Mouse (Mus musculus): ENCODE measurements around the gene Rnf43. TPM values are rescaled to one million over a fixed set of nuclear protein-coding genes. Genes with fewer than 3 reads are reported as not detected.

The Rnf43 gene
- polyA plus RNA-seq, 1 experiment from 2014 or later, result 9.2 TPM

DNA sequence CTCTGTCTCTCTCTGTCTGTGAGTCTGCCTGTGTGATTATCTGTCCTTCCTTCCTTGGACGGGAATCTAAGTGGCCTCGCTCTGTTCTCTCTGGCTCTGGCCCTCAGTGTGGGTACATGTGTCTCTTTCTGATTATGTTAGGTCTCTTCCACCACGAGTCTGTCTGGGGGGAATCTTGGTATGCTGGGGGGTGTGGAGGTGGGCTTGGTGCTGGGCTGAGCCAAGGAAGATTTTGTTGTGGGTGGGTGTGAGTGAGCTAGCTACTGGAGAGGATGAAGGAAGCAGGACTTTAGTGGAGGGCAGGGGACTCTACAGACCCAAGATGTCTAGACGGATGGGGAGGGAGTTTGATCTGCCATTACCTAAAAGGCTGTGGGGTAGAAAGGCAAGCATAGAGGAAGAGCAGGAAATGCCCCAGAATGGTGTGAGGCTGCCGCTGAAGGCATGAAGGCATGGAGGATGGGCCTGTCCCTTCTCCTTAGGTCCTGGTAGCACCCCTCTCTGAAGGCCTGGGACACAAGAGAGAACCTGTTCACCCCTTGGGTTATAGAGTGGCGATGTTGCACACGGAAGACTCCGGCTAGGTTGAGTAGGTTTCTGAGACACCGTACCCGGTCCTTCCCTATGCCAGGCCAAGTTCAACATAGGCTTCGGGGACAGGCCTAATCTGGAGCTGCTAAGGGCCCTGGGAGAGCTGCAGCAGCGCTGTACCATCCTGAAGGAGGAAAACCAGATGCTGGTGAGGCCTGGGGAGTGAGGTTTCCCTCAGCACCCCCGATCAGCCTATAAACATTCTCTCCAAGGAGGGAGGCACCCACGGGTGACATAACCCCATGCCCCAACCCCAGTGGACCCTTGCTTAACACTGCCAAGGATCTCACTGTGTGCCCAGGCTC lies 99.5 kb downstream of the Rnf43 start:
- WGBS, result 70% methylated on average over 14 of the region's 14 CpGs
- H3K9ac ChIP-seq, result no peak overlapping the region
- ATAC-seq (ENCODE audit: insufficient number of reproducible peaks, low FRiP score, low TSS enrichment, low read depth), result no peak
- peaks cover 25% of the 10 kb centered on the region for H3K4me1 ChIP-seq
- no peak overlapping the region for H3K4me2 ChIP-seq (replicated peaks)
- no peaks in the 10 kb centered on the region for H3K9me3 ChIP-seq (replicated peaks)
- no peak overlapping the region for H3K27ac ChIP-seq (replicated peaks)
- peaks cover 81% of the 10 kb centered on the region for H3K27me3 ChIP-seq
- H3K36me3 ChIP-seq, result no peaks in the 10 kb centered on the region
- H3K4me3 ChIP-seq (replicated peaks), result no peak overlapping the region

DNA sequence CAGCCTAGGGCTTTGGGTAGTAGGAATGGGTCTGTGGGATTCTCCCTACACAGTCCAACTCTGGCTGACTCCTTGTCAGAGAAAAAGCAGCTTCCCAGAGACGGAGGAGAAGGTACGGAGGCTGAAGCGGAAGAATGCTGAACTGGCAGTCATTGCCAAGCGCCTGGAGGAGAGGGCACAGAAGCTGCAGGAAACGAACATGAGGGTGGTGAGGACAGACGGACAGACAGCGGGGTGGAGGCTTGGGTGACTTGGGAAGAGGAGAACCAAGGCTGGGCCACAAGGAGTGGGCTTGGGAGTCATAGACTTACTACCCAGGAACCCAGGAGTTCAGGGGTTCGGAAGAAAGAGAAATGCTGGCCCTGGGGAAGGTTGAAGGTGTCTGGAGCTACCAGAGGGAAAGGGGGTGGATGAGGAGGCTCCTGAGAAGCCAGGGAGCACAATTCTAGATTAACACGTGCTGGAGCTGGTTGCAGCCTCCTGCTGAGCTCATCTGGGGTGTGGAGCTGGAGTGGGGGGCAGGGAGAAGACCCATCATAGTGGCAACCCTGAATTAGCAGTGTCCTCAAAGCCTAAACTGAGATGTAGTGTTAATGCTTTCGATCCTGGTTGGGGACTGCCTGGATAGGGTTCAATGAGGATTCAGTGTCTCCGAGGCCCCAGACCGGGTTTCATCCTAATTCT lies 100.3 kb downstream of the Rnf43 start:
- Histone ChIP-seq H3K9ac (no peak overlapping the region), H3K36me3 (no peaks in the 10 kb centered on the region), H3K27me3 (peaks cover 81% of the 10 kb centered on the region), H3K4me3 (replicated peaks) (peak overlapping the region; percentile 50; the same call in 1 of the 2 replicates), H3K27ac (replicated peaks) (no peak overlapping the region), H3K9me3 (replicated peaks) (no peaks in the 10 kb centered on the region), H3K4me2 (replicated peaks) (0 out of 2 replicates have a peak overlapping the region, but pooled peaks have one; percentile 91), H3K4me1 (peaks cover 25% of the 10 kb centered on the region)
- 42% methylated on average over 12 of the region's 12 CpGs for WGBS
- ATAC-seq (ENCODE audit: insufficient number of reproducible peaks, low FRiP score, low TSS enrichment, low read depth), result no peak

GRCm38 (mm10) chr11:87763511-87763987 lies 101.0 kb downstream of the Rnf43 start:
- Histone ChIP-seq H3K27ac (replicated peaks) (no peak overlapping the region), H3K9me3 (replicated peaks) (no peaks in the 10 kb centered on the region), H3K27me3 (peaks cover 81% of the 10 kb centered on the region), H3K4me2 (replicated peaks) (peak overlapping the region; percentile 91), H3K4me1 (peaks cover 25% of the 10 kb centered on the region), H3K36me3 (no peaks in the 10 kb centered on the region), H3K9ac (peak overlapping the region; percentile 33; the same call in 1 of the 2 replicates), H3K4me3 (replicated peaks) (peak overlapping the region; percentile 50)
- WGBS, result 3% methylated on average over 17 of the region's 17 CpGs
- 0 out of 2 replicates have a peak, but pooled peaks have one; percentile 2 for ATAC-seq (ENCODE audit: insufficient number of reproducible peaks, low FRiP score, low TSS enrichment, low read depth)

- H3K27ac ChIP-seq (replicated peaks), result no peak overlapping the region
- H3K27me3 ChIP-seq, result peaks cover 78% of the 10 kb centered on the region
- no peaks in the 10 kb centered on the region for H3K36me3 ChIP-seq
- H3K4me3 ChIP-seq (replicated peaks), result peak overlapping the region; percentile 50
- under 1% methylated on average over 65 of the region's 65 CpGs for WGBS
- peak; percentile 52 for ATAC-seq (ENCODE audit: insufficient number of reproducible peaks, low FRiP score, low TSS enrichment, low read depth)
- H3K4me1 ChIP-seq, result peaks cover 25% of the 10 kb centered on the region
- peak overlapping the region; percentile 91 for H3K4me2 ChIP-seq (replicated peaks)
- H3K9ac ChIP-seq, result peak overlapping the region; percentile 33
- no peaks in the 10 kb centered on the region for H3K9me3 ChIP-seq (replicated peaks)
Observed at GRCm38 (mm10) chr11:87763988-87764876, 101.7 kb downstream of the Rnf43 start.

DNA sequence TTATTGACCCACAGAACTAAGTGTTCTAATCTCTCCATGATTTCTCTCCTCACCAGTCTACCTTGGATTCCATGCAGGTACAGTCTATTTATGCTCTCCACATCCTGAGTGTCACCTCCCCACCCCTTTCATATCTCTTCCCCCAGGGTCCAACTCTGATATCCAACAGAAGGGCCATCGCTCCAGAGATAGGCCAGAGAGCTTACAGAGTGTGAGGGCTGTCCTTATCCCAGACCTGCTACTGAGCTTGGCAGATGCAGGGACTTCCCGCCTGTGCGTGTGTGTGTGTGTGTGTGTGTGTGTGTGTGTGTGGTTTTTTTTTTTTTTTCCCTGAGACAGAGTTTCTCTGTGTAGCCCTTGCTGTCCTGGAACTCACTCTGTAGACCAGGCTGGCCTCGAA lies 106.2 kb downstream of the Rnf43 start:
- H3K4me2 ChIP-seq (replicated peaks), result no peak overlapping the region
- WGBS, result 93% methylated on average over 4 of the region's 4 CpGs
- H3K9ac ChIP-seq, result no peak overlapping the region
- no peak overlapping the region for H3K27ac ChIP-seq (replicated peaks)
- H3K9me3 ChIP-seq (replicated peaks), result no peaks in the 10 kb centered on the region
- no peak for ATAC-seq (ENCODE audit: insufficient number of reproducible peaks, low FRiP score, low TSS enrichment, low read depth)
- peaks cover 12% of the 10 kb centered on the region for H3K4me1 ChIP-seq
- peaks cover 33% of the 10 kb centered on the region for H3K27me3 ChIP-seq
- no peak overlapping the region for H3K4me3 ChIP-seq (replicated peaks)
- H3K36me3 ChIP-seq, result no peaks in the 10 kb centered on the region

DNA sequence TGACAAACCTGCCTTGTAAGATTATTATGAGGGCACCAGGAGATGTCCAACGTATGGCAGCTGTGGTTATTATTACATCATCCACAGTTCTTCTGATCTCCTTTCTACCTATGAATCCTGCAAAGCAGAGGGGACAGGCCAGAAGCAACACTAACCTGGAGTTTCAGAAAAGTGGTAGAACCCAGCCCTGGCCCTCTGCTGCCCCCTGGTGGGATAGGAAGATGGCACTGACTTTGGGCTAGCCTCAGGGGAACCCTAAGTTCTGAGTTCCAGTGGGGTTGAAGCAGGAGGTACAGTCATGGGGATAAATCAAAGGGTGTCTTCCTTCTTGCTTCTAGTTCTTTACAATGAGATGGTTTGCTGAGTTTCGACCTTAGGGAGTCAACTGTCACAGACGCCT lies 108.5 kb downstream of the Rnf43 start:
- Histone ChIP-seq H3K9ac (no peak overlapping the region), H3K36me3 (no peaks in the 10 kb centered on the region), H3K4me3 (replicated peaks) (no peak overlapping the region), H3K9me3 (replicated peaks) (no peaks in the 10 kb centered on the region), H3K27ac (replicated peaks) (no peak overlapping the region), H3K27me3 (peaks cover 11% of the 10 kb centered on the region; the same call in 1 of the 2 replicates), H3K4me1 (no peaks in the 10 kb centered on the region), H3K4me2 (replicated peaks) (no peak overlapping the region)
- 62% methylated on average over 3 of the region's 3 CpGs for WGBS
- no peak for ATAC-seq (ENCODE audit: insufficient number of reproducible peaks, low FRiP score, low TSS enrichment, low read depth)

- Histone ChIP-seq H3K36me3 (no peaks in the 10 kb centered on the region), H3K4me1 (peaks cover 2% of the 10 kb centered on the region), H3K9ac (no peak overlapping the region), H3K4me3 (replicated peaks) (no peak overlapping the region), H3K27ac (replicated peaks) (no peak overlapping the region), H3K4me2 (replicated peaks) (no peak overlapping the region), H3K9me3 (replicated peaks) (no peaks in the 10 kb centered on the region), H3K27me3 (no peaks in the 10 kb centered on the region)
- 86% methylated on average over 3 of the region's 3 CpGs for WGBS
- ATAC-seq (ENCODE audit: insufficient number of reproducible peaks, low FRiP score, low TSS enrichment, low read depth), result no peak
Observed at GRCm38 (mm10) chr11:87772354-87772753, 109.8 kb downstream of the Rnf43 start.

DNA sequence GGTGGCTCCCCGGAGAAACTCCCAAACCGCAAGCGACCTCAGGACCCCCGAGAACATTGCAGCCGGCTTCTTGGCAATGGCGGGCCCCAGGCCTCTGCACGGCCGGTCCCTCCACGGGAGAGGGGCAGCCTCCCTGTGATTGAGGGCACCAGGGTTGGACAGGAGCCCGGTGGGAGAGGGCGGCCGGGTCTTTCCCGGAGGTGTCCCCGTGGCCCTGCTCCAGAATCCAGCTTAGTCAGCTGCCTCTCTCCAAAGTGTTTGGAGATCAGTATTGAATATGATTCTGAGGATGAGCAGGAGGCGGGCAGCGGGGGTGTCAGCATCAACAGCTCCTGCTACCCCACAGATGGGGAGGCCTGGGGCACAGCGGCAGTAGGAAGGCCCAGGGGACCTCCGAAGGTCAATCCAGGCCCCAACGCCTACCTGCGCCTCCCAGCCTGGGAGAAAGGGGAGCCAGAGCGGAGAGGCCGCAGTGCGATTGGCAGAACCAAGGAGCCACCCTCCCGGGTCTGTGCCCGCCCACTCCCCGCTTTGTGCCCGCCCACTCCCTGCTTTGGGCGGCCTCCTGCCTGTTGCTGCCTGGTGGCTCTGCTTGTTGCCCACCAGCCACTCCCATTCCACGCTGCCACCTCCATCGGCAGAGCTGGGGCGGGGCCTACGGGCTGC lies 115.7 kb downstream of the Rnf43 start:
- no peaks in the 10 kb centered on the region for H3K9me3 ChIP-seq (replicated peaks)
- H3K27me3 ChIP-seq, result 0 out of 2 replicates have a peak, but pooled peaks cover 4% of the 10 kb centered on the region
- peak overlapping the region; percentile 39; the same call in 1 of the 2 replicates for H3K27ac ChIP-seq (replicated peaks)
- peak overlapping the region; percentile 54 for H3K9ac ChIP-seq
- peak overlapping the region; percentile 87 for H3K4me2 ChIP-seq (replicated peaks)
- peak; percentile 87 for ATAC-seq (ENCODE audit: insufficient number of reproducible peaks, low FRiP score, low TSS enrichment, low read depth)
- H3K4me3 ChIP-seq (replicated peaks), result peak overlapping the region; percentile 50
- peaks cover 20% of the 10 kb centered on the region for H3K4me1 ChIP-seq
- no peaks in the 10 kb centered on the region for H3K36me3 ChIP-seq
- WGBS, result 3% methylated on average over 32 of the region's 32 CpGs

DNA sequence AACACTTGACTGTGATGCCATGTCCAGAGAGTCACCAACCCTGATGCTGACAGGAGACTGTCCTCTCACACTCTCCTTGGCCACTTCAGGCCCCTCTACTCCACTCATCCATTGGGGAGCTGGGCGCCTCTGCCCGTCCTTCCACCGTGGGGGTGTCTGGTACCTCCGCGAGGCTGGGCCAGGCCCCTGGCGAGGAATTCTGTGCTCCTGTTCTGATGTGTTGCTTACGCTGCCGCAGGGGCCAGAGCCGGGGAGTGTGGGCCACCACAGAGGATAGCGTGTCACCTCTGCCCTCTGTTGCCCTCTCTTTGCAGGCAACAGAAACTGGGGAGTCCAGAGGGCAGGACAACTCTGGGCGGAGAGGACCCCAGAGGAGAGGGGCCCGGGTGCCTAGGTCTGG lies 116.4 kb downstream of the Rnf43 start:
- peak overlapping the region; percentile 50 for H3K4me3 ChIP-seq (replicated peaks)
- peaks cover 20% of the 10 kb centered on the region for H3K4me1 ChIP-seq
- 0 out of 2 replicates have a peak, but pooled peaks cover 4% of the 10 kb centered on the region for H3K27me3 ChIP-seq
- WGBS, result 34% methylated on average over 12 of the region's 12 CpGs
- H3K27ac ChIP-seq (replicated peaks), result no peak overlapping the region
- H3K4me2 ChIP-seq (replicated peaks), result peak overlapping the region; percentile 87
- H3K9ac ChIP-seq, result no peak overlapping the region
- H3K9me3 ChIP-seq (replicated peaks), result no peaks in the 10 kb centered on the region
- ATAC-seq (ENCODE audit: insufficient number of reproducible peaks, low FRiP score, low TSS enrichment, low read depth), result no peak
- no peaks in the 10 kb centered on the region for H3K36me3 ChIP-seq

DNA sequence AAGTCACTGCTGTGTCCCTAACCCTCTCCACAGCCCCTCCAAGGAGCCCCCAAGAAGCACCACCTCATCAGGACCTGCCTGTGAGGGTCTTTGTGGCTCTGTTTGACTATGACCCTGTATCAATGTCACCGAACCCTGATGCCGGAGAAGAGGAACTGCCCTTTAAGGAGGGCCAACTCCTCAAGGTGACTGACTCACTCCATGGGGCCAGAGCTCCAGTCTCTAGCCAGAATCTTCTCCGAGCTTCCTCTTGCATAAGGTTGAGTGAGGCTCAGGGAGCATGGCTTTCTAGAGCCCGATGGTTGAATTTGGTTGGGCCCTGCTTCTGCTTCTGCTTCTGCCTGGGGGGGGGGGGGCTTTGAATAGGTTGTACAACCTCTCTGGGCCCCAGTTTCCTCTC lies 116.9 kb downstream of the Rnf43 start:
- Histone ChIP-seq H3K9ac (no peak overlapping the region), H3K36me3 (no peaks in the 10 kb centered on the region), H3K27ac (replicated peaks) (no peak overlapping the region), H3K4me2 (replicated peaks) (no peak overlapping the region), H3K4me3 (replicated peaks) (no peak overlapping the region), H3K27me3 (0 out of 2 replicates have a peak, but pooled peaks cover 4% of the 10 kb centered on the region), H3K4me1 (peaks cover 20% of the 10 kb centered on the region), H3K9me3 (replicated peaks) (no peaks in the 10 kb centered on the region)
- no peak for ATAC-seq (ENCODE audit: insufficient number of reproducible peaks, low FRiP score, low TSS enrichment, low read depth)
- WGBS, result 85% methylated on average over 4 of the region's 4 CpGs
